Mouse (Mus musculus) common myeloid progenitor, adult 5-6 weeks (primary cell): ENCODE measurements around the gene Nr1d1. TPM values are rescaled to one million over a fixed set of nuclear protein-coding genes. Genes with fewer than 3 reads are reported as not detected.
"Not testable (repeated sequence)": the region's sequence is repeated elsewhere in the genome, so short reads cannot be mapped to it uniquely, and the experiment has no call there.

Source experiments
- ATAC-seq: replicated peaks from 2 replicates; pipeline ENCODE4 v1.8.0; 2016; ENCODE audit warnings: low read depth, mild to moderate bottlenecking, moderate TSS enrichment, inconsistent platforms; ENCODE audit not compliant: poor library complexity, severe bottlenecking
- total RNA-seq: library from RNA; stranded (forward); fragments of 200-1000, 187-1606 nt; gene quantifications from 2 replicates; pipeline ENCODE4 v1.2.3, GENCODE M21; 2017

The Nr1d1 gene
- total RNA-seq, 1 experiment from 2014 or later, result 1.6 TPM

DNA sequence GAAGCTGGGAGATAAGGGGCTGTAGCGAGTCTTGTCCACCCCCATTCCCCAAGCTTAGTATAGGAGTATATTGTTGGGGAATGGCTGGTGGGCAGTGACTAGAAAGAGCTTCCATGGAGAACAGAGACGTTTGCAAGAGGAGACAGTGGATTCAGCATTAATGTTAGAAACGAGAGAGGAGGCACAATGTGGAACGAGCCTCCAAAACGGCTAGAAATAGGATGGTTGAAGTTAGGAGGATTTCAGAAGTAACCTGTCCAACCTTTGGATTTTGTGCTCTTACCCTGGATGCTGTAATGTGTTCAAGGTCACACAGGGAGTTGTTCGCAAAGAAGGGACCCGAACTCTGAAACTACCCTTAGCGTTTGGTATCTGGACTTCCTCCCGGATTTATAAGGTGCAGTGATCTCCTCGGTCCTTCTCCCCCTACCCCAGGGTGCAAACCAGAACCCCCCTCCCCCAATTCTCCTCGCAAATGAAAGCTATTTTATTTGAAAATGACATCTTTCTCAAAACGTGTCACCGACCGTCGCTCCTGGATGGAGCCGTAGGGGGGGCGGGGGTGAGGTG lies 34.0 kb downstream of the Nr1d1 start:
- ATAC-seq, result 0 out of 2 replicates have a peak, but pooled peaks have one; percentile 1

DNA sequence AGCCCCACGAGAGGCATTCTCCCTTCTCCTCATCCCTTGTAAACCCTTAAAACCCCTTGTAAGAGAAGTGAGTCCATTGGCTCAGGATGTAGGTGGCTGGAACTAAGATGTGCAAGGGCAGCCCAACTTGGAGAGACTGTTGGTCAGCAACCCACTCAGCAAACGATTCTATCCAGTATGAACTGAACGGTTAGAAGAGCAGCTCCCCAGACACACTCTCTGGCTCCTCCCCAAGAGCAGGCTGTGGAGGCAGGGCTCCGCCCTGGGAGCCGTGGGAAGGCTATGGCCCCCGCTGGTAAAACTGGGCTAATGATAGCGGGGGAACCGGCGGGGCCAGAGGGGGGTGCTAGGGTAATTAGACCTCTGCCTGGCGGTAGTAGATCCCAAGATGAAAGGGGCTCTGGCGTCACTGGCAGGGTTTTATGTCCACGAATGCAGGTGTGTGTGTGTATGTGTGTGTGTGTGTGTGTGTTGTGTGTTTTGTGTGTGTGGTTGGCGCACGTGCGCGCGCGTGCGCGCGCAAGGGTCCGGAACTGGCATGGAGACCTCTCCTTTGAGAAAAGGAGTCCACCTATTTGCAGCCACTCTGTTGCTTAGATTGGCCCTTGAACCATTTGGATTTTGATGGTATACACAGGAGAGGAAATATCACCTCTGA lies 34.6 kb downstream of the Nr1d1 start, which contains the start of gene Thra:
Thra (plus strand) TSS at position 246 of the 658 bp plus-strand sequence.
- ATAC-seq, result peak; percentile 81

GRCm38 (mm10) chr11:98740026-98740392 lies 35.1 kb downstream of the Nr1d1 start:
- 0 out of 2 replicates have a peak, but pooled peaks have one; percentile 6 for ATAC-seq

DNA sequence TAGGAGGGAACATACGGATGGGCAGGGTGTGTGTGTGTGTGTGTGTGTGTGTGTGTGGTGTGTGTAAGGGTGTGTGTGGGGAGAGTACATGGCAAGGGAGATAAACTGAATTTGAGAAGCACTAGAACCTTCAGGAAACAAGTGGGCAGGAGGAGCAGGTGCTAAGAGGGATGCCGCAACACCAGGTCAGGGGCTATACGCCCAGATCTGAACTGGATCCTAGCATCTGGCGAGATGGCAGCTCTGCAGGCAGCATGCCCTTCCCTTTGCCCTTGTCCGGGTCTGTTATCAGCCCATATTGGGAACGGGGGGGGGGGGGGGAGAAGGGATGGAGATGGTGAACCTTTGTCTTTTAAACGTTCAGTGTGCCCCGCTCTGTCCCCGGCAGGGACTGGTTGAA lies 36.2 kb downstream of the Nr1d1 start:
- ATAC-seq, result no peak

DNA sequence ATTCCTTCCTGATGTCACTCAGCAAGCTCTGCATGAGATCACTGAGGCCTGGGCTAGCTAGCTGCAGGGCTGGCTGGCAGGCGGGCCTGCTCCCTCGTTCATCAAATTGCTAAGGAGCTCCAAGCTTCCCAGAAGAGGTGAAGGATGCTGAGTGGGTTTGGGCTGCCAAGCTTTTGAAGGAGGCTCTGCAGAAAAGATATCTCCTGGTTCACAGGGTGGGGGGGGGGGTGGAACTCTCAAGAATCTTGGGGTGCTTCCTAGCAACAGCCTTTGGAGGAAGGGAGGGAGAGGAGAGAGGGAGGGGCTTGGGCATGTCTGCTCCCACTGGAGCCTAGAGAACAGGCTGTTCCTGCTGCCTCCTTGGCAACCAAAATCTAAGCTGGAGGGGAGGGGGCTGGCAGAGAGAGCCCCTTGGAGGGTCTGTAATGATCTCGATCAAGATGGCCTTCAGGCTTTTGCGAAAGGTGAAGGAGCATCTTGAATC lies 36.7 kb downstream of the Nr1d1 start:
- no peak for ATAC-seq

DNA sequence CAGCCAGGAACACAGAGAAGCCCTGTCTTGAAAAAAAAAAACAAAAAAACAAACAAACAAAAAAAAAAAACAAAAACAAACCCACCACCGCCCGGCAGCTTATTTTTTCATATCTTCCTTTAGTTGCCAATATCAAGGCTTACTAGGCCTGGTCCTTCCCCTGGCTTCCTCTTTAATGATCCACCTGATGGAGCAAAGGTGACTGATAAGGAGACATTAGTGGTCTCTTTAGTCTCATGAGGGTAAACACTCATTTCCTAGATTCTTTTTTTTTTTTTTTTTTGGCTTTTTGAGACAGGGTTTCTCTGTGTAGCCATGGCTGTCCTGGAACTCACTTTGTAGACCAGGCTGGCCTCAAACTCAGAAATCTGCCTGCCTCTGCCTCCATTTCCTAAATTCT lies 37.9 kb downstream of the Nr1d1 start:
- ATAC-seq, result not testable (repeated sequence)

GRCm38 (mm10) chr11:98736176-98736575 lies 39.0 kb downstream of the Nr1d1 start:
- no peak for ATAC-seq

- ATAC-seq, result no peak
These were observed 40.0 kb downstream of the Nr1d1 start for GRCm38 (mm10) chr11:98735111-98735510.

DNA sequence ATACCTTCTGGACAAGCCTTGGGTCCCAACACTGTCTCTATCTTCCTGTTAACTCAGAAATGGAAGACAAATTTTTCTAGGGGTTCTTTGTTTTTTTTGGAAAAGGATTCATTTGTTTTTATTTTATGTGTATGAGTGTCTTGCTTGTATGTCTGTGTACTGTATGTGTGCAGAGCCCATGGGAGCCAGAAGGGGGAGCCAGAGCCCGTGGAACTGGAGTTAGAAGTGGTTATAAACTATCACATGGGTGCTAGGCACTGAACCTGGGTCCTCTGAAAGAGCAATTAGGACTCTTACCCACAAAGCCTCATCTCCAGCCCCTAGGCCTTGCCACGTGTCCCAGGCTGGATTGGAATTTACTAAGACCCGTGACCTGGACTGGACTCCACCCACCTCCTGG lies 41.1 kb downstream of the Nr1d1 start:
- ATAC-seq, result no peak

GRCm38 (mm10) chr11:98731134-98731533 lies 44.0 kb downstream of the Nr1d1 start:
- no peak for ATAC-seq

GRCm38 (mm10) chr11:98730727-98731126 lies 44.4 kb downstream of the Nr1d1 start:
- no peak for ATAC-seq

DNA sequence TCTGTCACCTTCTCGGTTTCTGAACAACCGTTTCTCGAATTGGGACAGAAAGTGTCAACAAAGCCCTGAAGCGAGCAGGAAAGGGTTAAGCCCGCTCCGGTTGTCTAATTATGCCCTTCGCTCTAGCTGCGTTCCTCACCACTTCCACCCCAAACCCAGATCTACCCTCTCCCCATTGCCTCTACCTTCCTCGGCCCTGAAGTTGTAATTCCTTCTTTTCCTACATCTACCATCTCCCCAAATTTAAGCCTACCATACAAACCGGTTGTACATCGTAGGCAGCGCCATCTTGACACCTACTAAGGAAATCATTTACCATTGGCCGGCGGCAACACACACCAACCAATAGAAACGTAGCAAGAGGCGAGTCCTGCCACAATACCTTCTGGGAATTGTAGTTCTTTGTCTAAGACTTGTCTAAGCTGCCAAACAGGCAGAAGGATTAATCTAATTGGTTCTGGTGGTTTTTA lies 46.0 kb downstream of the Nr1d1 start, which contains the start of gene Med24:
Med24 (minus strand) TSS at position 317 of the 470 bp plus-strand sequence.
- ATAC-seq, result peak; percentile 100

GRCm38 (mm10) chr11:98725926-98726506 lies 49.1 kb downstream of the Nr1d1 start:
- ATAC-seq, result no peak

DNA sequence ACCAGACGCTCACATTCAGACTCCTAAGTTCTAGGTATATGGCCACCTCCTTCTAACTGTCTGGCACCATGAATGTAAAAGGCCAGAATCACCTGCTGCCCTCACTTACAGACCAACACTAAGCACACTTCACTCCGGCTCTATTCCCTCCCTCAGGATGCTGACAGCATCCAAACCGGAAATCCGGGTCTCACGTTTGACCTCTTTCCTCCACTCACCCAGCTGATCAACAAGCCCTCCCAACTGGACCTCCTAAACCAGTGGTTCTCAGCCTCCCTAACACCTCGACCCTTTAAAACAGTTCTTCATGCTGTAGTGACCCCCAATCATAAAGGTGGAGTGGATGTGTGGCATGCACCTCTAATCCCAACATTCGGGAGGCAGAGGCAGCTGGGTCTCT lies 52.0 kb downstream of the Nr1d1 start:
- ATAC-seq, result no peak

DNA sequence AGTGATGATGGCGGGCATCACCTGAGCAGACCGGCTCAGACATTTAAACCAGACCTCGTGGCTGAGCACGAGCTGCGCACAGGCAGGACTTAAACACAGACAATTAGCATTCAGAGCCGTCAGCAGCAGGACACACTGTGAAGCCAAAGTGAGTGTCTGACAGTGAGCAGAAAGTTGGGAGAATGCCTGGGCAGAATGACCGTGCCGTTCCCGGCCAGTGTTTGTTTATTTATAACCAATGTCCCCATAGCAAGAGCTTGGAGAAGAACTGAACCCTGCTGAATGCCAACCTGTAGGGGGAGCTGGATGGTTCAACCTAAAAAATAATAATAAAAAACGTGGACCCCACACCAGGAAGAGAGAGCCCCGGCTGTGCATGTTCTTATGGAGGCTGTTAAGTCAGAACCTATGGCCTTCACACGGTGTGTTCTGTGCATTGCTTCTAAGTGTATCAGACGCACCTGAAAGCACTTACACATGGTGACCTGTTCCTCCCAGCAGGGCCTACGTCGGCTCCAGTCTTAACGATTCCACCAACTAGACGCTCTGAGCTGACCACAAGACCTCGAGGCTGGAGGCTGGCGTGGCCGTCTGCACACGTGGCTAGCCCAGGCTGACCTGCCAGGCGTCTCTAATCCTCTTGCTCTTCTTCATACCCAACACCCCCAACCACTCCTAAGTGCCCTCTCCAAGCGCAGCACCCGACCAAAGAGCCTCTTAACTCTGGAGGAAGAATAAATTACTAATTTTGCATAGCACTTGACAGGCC lies 53.5 kb downstream of the Nr1d1 start:
- ATAC-seq, result no peak

DNA sequence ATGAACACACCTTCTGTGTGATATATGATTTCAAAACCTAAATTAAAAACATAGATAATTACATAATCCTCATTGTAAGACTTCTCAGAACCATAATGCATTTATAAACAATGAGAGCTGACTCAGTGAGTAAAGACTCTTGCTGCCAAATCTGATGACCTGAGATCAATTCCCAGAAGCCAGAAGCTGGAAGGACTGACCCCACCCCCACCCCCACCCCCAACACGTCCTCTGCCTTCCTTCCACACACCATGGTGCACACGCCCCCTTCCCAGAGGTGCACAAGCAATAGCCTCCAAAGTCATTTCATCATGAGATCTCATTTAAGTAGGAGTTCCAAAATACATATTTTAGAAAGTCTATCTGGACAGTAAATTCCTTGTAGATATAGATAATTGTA lies 54.4 kb downstream of the Nr1d1 start:
- no peak for ATAC-seq

Other genes starting within 250 kb of the Nr1d1 start
- gene Ikzf3, start 229.3 kb downstream of the Nr1d1 start, total RNA-seq, result 0.15 TPM in 1 of 2 replicates, not detected in the other
- gene Zpbp2, start 224.2 kb downstream of the Nr1d1 start, total RNA-seq, result 0.59 and 2.8 TPM in 2 replicates
- gene Ormdl3, start 188.0 kb downstream of the Nr1d1 start, total RNA-seq, result 17.9 and 19.2 TPM in 2 replicates
- gene Lrrc3c, start 177.0 kb downstream of the Nr1d1 start, total RNA-seq, result not detected in 2 replicates
- gene Gm12355, start 149.7 kb downstream of the Nr1d1 start, total RNA-seq, result 5.8 and 9.3 TPM in 2 replicates
- gene Gsdma3, start 149.0 kb downstream of the Nr1d1 start, total RNA-seq, result not detected in 2 replicates
- not detected in 2 replicates for gene Gsdma2, start 128.6 kb downstream of the Nr1d1 start, total RNA-seq
- 0.05 TPM in 1 of 2 replicates, not detected in the other for gene Gsdma, start 111.0 kb downstream of the Nr1d1 start, total RNA-seq
- 53.7 and 88.9 TPM in 2 replicates for gene Psmd3, start 92.8 kb downstream of the Nr1d1 start, total RNA-seq
- not detected in 2 replicates for gene Csf3, start 74.1 kb downstream of the Nr1d1 start, total RNA-seq
- 39.5 and 43.7 TPM in 2 replicates for gene Med24, start 45.9 kb downstream of the Nr1d1 start, total RNA-seq
- gene Thra, start 34.7 kb downstream of the Nr1d1 start, total RNA-seq, result 23.6 and 33.2 TPM in 2 replicates
- 72.8 and 88.2 TPM in 2 replicates for gene Msl1, start 20.2 kb upstream of the Nr1d1 start, total RNA-seq
- 39.5 and 46.5 TPM in 2 replicates for gene Casc3, start 29.6 kb upstream of the Nr1d1 start, total RNA-seq
- gene Rapgefl1, start 61.5 kb upstream of the Nr1d1 start, total RNA-seq, result 0.53 and 0.64 TPM in 2 replicates
- 4.6 and 6.4 TPM in 2 replicates for gene Wipf2, start 88.3 kb upstream of the Nr1d1 start, total RNA-seq
- gene Cdc6, start 132.5 kb upstream of the Nr1d1 start, total RNA-seq, result 41.1 and 47.2 TPM in 2 replicates
- 1.2 and 5.6 TPM in 2 replicates for gene Rara, start 152.5 kb upstream of the Nr1d1 start, total RNA-seq
- not detected in 2 replicates for gene Gjd3, start 207.7 kb upstream of the Nr1d1 start, total RNA-seq
- 622 and 650 TPM in 2 replicates for gene Top2a, start 248.9 kb upstream of the Nr1d1 start, total RNA-seq